Mouse (Mus musculus): ENCODE results near the gene Smc4. TPM values are rescaled to one million over a fixed set of nuclear protein-coding genes. Genes with fewer than 3 reads are reported as not detected.

Smc4 gene
- total RNA-seq (2021), result 10 to 100 TPM; 15.2 to 17.1 TPM
- long read RNA-seq, experiment 1, full-length matches to known transcripts, result 6 of 9 reads
- long read RNA-seq, experiment 1, partial matches to known transcripts, result 0 of 9 reads
- long read RNA-seq, experiment 1, other reads (novel, unspliced or antisense), result 3 of 9 reads
- long read RNA-seq, experiment 2, full-length matches to known transcripts, result 8 of 12 reads
- long read RNA-seq, experiment 2, partial matches to known transcripts, result 2 of 12 reads
- long read RNA-seq, experiment 2, other reads (novel, unspliced or antisense), result 2 of 12 reads

DNA sequence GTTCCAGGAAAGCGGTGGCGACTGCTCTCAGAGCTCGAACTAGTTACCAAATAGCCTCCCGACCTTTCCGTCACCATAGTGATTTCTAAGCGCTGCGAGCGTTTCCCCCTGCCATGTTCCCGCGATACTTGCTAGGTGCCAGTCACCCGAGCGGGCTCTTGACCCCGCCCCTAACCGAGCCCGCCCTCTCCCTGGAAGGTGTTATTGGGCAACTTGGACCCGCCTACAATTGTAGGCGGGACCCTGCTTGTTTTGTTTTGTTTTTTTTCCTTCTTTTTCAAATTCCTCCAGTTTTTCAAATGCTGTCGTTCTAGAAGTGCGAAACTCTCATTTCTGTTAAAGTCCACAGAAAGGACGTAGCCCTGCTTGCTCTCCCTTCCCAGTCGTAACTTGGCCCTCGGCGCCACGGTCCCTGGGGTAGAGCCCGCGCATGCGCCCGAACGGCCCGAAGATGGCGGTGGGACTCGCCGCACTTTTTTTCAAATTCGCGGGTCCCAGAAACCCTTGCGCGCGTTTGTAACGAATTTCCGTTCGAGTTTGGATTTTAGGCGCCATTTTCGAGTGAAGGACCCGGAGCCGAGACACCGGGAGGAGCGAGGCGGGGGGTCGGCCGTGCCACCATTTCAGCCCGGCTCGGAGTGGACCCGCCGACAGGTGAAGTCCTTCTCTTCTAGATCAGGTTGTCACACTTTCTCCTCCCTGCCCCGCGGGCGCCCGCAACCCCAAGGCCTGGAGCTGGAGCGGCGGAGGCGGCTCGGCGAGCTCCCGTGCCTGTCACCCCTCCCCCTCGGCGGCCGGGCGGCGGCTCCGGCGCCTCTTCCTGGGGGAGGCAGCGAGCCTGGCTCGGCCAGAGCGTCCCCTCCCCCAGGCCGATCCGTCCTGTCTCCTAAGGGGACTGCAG is at the start of gene Smc4, which contains the start of gene Ift80:
Gene Smc4, plus strand, starts transcription at position 302 of the 901 bp plus-strand sequence.
Gene Ift80, minus strand, starts transcription at position 134 of the 901 bp plus-strand sequence.
- peak; percentile 95 for DNase-seq
- intact Hi-C loops (cut with DNase I; ENCODE audit: low total_unique reads), result no loop called here

DNA sequence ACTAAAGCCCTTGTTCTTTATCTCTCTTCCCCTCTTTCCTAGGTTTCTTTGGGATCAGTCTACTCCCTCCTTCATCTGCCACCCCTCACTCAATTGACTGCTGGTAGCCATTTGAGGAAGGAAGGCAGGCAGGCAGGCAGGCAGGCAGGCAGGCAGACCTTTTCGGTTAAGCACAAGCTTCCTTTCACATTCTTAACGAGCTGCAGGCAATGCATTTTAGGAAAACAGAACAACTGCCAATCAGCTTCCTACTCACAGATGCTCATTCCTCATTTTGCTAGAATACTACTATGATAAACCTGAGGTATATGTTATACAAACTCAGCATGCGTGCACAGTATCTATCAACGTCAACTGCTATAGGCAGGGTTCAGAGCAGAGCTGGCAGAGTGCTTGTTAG is 48.1 kb upstream of the Smc4 start:
- intact Hi-C loops (cut with DNase I; ENCODE audit: low total_unique reads), result loop anchor here (5.0 kb wide), 1 partner anchor 239 kb away; no protein-coding TSS in a partner anchor
- no peak for DNase-seq

DNA sequence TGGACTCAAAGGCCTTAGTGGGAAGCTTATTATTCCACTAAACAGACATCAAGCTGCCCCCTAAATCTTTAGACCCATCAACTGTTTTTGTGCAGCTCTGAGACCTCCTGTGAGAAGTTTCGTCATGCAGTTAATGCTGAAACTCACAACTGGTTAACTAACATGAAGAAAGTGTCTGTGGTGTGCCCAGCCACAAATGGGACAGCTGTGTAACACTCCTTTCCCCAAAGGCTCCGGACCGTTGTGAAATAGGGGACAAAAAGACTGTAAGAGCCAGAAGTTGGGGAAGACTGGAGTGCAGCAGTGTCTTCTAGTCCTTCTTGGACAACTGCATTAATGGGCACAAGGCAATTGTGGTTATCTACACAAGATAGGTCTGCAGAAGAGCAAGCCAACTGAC is 47.1 kb upstream of the Smc4 start:
- no peak for DNase-seq
- intact Hi-C loops (cut with DNase I; ENCODE audit: low total_unique reads), result loop anchor here (5.0 kb wide), 1 partner anchor 240 kb away; no protein-coding TSS in a partner anchor

DNA sequence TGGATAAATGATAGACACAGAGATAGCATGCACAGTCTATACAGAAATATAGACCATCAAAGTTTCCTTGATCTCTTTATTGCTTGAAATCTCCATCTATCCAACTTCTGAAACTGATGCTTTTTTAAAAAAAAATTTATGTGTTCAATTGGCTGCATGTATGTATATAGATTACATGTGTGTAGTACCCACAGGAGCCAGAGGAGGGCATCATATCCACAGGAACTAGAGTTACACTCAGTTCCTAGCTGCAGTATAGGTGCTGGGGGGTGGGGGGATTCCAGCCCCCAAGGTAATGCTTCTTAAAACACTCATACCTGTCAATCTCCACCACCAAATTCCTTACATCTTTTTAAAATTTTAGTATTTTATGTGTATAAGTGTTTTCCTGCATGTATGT is 39.9 kb upstream of the Smc4 start:
- DNase-seq, result no peak
- intact Hi-C loops (cut with DNase I; ENCODE audit: low total_unique reads), result no loop called here

DNA sequence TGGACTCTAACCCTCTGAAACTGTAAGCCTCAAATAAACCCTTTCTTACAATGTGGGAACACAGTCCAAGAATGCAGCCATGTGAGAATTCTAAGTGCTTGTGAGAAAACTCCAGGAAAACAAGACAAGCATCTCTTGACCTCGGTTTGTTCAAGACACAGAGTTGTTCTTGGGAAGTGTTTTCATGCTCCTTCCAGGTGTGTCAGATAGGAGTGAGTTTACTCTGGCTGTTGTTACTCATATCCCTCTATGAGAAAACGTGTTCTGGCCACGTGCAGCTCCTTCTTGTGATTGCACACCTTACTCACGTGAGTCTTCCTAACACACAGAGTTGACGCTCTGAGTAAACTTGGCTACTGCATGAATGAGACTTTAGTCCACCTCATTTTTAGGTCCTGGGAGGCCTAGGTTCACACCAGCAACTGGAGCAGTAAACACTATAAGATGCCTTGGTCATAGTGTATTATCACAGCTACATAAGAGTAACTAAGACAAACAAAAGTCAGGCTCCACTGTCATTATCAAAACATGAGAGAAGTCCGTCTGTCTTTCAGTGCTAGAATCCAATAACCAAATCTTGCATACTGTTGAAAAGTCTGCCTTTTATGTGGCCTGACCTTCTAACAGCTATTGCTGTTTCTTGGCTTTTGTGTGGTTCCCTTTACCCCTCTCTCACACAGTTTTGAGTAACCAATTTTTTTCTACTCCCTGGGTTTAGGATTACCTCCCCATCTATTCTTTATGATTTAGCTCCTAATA is 37.8 kb upstream of the Smc4 start:
- DNase-seq, result no peak
- intact Hi-C loops (cut with DNase I; ENCODE audit: low total_unique reads), result no loop called here

DNA sequence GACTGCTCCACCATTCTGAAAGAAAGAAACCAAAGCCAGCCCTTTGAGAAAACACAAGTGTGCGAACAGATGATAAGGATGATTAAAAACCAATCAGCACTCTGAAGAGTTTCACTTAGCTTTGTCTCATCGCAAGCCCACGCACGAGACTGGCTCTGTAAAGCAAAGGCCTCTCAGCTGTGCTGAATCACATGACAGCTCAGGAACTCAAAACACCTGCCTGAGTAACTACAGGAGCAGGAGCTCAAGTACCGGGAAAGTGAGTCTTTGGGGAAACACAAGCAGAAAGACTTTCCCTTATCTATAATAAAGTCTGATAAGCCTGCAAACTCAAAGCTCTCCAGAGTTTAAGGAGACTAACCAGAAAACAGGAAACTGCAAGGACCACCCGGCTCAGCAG is 37.1 kb upstream of the Smc4 start:
- intact Hi-C loops (cut with DNase I; ENCODE audit: low total_unique reads), result no loop called here
- DNase-seq, result no peak

DNA sequence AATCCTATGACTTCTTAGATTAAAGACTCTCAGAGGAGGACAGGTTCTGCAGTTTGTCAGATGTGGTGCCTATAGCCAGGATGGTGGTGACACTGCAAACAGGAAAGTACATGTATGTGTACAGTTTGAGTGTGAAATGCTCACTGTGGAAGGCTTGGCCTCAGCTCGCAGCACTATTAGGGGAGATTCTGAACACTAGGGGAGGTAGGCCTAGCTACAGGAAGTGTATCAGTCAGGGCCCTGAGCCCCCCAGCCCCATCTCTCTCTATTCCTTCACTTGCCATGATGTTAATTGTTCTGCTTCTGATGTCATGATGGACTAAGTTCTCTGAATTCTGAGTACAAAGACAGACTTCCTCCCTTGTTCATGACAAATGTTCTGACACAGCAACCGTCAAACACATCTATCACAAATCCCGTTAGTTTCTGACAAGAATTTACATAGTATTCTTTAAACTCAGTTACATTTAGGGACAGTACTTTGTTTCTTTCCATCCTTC is 35.4 kb upstream of the Smc4 start:
- DNase-seq, result no peak
- intact Hi-C loops (cut with DNase I; ENCODE audit: low total_unique reads), result no loop called here

DNA sequence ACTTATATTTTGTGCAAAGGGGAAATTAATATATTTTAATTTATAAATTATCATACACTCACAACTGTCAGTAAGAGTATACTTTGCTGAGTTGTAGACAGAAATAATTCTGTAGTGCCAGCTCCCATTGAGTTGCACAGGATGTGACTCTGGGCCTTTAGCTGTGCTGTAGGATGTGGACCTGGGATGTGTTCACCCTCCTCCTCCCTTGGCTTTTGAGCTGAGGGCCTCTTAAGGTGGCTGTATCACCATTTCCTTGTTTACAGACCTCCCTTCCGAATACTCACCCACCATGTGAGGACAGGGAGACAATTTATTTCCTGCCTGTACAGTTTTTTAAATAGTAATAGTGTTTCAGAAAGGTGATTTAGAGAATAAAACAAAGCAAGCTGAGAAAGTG is 31.0 kb upstream of the Smc4 start:
- DNase-seq, result no peak
- intact Hi-C loops (cut with DNase I; ENCODE audit: low total_unique reads), result no loop called here

DNA sequence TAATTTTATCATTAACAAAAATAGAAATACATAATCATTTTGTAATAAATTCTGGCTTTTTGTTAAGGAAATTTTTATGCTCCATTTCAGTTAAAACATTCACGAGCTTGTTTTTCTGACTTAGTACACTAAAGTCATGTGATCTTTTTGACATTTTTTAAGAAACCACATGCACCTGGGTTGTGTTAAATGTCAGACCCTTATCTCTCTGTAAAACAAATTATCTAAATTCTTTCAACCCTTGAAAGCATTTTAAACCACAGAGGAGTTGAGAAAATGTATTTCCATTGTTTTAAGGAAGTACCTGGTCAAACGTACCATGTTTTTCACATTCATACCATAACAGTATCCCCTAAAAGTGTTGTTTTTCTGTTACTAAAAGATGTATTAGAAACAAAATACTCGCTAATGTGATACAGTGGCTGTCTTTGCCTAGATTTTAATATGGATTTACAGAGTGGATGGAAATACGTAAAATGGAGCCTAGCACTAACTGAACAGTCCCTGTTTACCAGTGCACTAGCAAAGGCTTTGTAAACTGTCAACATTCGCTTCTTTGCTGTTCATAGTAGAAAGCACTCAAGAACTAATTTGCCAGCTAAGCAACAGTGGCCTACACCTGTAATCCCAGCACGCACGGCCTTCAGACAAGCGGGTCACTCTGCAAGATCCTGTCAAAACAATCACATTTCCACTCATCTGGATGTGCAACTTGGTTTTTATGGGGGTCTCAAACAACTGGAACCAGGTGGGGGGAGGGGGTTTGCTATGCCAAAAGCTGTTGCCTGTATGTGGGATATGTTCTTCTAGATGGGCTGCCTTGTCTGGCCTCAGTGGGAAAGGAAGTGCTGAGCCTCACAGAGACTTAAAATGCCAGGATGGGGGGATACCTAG is 29.7 kb upstream of the Smc4 start:
- no peak for DNase-seq
- intact Hi-C loops (cut with DNase I; ENCODE audit: low total_unique reads), result no loop called here

DNA sequence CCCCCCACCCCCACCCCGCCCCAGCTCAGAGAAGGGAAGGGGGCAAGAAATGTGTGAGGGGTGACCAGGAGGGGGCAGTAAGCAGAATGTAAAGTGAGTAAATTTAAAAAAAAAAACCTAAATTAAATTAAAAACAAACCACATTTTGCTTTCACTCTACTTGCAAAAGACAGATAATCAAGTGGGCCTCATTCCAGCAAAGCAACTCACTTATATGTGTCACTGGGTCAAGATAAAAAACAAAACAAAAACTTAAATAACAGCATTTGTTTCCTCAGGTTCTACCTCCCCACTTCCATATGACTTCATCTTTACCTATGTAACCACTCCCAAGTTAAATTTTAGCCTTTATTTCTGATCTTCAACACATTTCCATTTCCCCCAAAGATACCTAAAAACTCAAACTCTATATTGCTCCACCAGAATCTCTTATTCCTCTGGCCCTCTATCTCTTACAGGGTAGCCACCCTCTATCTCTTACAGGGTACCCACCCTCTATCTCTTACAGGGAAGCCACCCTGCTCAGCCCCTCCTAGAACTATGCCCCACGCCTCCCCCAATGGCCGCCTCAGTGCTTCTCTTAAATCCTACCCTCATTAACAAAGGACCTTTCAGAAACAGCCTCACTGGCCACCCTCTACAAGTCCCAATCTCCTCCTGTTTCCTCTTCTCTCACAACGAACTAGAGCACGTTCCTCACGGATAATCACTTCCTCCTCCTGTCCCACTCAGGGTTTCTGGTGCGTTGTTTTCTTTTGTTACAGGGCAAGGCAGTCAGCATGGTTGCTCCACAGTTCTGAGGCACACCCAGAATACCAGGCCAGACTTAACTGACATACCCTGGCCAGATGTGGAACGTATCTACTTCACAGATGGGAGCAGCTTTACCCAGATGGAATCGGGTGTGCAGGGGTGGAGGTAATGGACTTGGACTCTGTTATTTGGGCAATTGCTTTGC is 28.7 kb upstream of the Smc4 start:
- intact Hi-C loops (cut with DNase I; ENCODE audit: low total_unique reads), result no loop called here
- DNase-seq, result no peak

DNA sequence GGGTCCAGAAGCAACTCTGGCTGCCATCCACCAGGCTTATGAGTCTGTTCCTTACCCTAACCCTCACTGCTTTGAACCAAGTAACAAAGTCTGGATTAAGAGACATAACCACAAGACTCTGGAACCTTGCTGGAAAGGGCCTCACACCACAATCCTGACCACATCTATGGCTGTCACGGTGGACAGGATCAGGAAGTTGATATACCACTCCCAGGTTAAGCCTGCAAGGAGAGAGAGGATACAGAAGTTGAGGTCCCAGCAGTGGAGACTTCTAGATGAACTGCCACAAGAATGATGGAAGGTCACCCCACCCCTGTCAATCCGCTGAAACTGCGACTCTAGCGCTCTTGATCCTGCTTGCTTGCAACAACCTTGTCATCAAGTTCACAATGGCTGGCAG is 26.8 kb upstream of the Smc4 start:
- intact Hi-C loops (cut with DNase I; ENCODE audit: low total_unique reads), result no loop called here
- DNase-seq, result no peak

DNA sequence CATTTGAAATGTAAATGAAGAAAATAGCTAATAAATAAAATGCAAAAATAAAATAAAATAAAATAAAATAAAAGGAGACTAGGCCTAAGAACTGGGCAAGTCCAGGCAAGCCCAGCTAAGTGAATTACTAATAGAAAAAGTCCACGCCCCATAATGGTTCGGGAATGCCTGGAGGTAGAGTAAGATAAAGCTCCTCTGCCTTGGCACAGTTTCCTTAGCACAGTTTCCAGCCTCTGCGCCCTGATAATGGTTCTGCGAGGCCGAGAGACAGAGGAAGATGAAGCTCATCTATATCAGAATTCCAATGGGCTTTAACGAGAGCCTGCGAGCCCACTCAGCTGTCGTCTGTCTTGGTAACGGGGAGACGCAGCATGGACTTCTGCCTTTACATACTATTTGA is 25.4 kb upstream of the Smc4 start:
- no peak for DNase-seq
- intact Hi-C loops (cut with DNase I; ENCODE audit: low total_unique reads), result no loop called here

DNA sequence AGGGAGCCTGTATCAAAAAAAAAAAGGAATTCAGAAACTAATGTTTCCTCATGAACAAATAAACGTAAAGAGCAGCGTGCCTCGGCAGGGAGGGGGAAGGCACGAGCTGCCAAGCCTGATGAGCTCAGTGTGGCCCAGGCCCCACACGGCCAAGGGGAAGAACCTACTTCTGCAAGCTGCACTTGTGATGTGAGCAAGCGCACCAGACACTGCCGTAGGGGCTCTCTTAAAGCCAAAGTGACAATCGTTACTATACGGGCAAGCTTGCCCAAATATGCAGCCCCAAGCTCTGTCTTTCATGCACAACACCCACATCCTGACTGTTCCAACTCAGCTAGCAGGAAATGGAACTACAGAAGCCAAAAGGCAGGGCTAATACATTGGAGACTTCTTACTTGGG is 23.6 kb upstream of the Smc4 start:
- intact Hi-C loops (cut with DNase I; ENCODE audit: low total_unique reads), result no loop called here
- peak; percentile 8 for DNase-seq

DNA sequence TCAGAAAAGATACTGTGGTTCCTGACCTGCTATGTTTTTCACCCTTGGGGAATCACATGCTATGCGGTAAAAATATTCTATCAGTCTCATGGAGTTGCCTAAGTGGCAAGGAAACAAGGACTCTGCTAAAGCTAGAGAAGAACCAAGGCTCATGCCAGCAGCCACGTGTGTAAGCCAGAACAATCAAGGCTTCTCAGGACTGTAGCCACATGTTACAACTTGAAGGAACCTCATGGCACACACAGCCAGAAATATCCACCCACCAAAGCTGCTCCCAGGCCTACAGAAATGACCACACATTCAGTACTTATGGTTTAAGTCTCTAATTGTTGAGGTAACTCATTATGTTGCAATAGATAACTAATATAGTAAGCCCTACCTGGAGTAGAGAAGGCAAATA is 18.0 kb upstream of the Smc4 start:
- no peak for DNase-seq
- intact Hi-C loops (cut with DNase I; ENCODE audit: low total_unique reads), result no loop called here

DNA sequence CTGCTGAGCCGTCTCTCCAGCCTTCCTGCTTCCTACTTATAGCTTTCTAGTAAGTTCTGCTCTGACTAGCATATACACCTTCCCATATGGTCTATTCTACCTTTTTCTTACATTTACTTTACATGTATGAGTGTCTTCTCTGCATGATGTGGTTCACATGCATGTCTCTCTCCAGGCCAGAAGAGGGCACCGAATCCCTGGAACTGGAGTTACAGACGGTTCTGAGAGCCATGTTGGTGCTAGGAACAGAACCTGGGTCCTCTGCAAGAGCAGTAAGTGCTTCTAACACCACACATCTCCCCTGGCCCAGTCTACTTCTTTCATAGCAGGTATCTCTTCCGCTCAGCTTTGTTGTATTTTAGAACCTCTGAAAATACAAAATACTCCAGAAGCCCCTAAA is 1.8 kb upstream of the Smc4 start:
- no peak for DNase-seq

DNA sequence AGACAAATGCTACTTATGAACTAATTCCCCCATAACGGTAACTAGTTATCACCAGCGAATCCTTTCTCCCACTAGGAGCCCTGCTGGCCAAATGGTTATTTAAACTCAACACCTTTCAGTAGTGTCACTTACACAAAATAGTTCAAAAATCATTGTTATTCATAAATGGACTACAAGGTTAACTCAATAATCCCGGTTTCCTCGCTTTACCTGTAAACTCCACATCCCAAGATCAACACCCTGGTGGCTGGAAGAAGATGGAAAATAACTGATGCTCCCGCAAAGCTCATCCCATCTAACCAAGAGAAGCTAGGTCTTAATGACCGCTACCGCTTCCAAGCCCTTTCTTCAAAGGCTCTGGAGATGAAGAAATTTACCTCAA is 492 bp upstream of the Smc4 start:
- intact Hi-C loops (cut with DNase I; ENCODE audit: low total_unique reads), result no loop called here
- DNase-seq, result no peak

More for the DNA sequence above, 1.8 kb upstream of the Smc4 start:
- intact Hi-C loops (cut with DNase I; ENCODE audit: low total_unique reads), result no loop called here

DNA sequence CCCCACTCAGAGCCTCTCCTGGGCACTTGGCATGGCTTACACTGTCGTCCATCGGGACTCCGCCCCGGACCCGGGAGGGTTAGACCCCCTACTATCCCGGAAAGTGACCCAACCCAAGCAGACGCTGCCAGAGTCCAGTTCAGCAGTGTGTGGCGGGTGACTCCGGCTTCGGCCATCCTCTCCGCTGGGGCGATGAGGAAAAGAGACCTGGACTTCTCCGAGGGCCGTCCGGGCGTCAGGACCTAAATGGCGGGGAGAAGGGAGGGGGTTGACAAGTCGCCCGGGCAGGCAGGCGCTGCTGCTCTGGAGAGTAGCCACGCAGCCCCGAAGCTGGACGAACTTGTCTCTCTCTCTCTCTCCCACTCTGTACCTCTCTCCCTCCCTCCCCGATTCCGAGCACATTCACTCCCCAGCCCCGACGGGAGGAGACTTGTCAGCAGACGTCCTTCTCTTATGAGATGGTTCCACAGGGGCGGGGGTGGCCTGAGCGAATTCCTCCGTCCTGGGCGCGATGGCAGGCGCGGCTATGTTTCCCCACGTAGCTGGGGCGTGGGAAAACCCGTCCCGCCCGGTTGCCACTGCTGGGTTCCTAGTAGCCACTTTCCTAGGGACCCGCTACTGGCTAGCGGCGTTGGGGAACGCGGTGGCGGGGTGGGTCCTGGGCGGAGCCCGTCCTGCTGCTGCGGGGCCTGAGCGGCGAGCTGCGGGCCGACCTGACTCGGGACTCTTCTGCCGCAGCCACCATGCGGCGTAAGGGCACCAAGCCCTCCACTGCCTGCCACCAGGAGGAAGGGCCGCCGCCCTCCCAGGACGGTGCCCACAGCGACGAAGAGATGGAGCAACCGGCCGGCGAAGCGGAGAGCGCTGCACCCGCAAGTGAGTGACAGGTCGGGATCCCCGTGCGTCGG is 1.1 kb downstream of the Smc4 start:
- peak; percentile 56 for DNase-seq
- intact Hi-C loops (cut with DNase I; ENCODE audit: low total_unique reads), result no loop called here
